Mouse (Mus musculus) brain, embryonic 14.5 days (tissue): ENCODE data around the gene Trim25. TPM values are rescaled to one million over a fixed set of nuclear protein-coding genes. Genes with fewer than 3 reads are reported as not detected.

Experiments used
- DNase-seq: peaks from one replicate; pipeline ENCODE4 v3.0.0-alpha.2; 2011; ENCODE audit warnings: low read depth
- CTCF ChIP-seq: fragments of 200-500 bp; IDR thresholded peaks from 2 replicates; pipeline ENCODE4 v1.5.1; 2012; ENCODE audit warnings: inconsistent platforms, mild to moderate bottlenecking, moderate library complexity, borderline replicate concordance; ENCODE audit not compliant: insufficient read depth, insufficient read length; ENCODE audit errors: extremely low read depth
- POLR2A ChIP-seq: fragments of 200-500 bp; IDR thresholded peaks from 2 replicates; pipeline ENCODE4 v1.6.1; 2012; ENCODE audit warnings: mild to moderate bottlenecking, inconsistent platforms, borderline replicate concordance; ENCODE audit not compliant: poor library complexity, insufficient read depth, insufficient read length, severe bottlenecking; ENCODE audit errors: extremely low read depth
- polyA plus RNA-seq: library from polyadenylated mRNA; depleted of rRNA; stranded (reverse); fragments of >200 nt; gene quantifications from 2 replicates; pipeline ENCODE4 v1.2.3, GENCODE M21; 2012

Trim25 gene
- polyA plus RNA-seq, 1 experiment: 3.2 TPM

GRCm38 (mm10) chr11:88998406-88998805 is 770 bp upstream of the Trim25 start:
- TF ChIP-seq CTCF: no peak
- no peak for TF ChIP-seq POLR2A
- DNase-seq: no peak

- no peak for TF ChIP-seq POLR2A
- no peak for DNase-seq
These were observed 749 bp downstream of the Trim25 start for GRCm38 (mm10) chr11:88999723-89000526.

- DNase-seq: no peak
- TF ChIP-seq POLR2A (no peak), CTCF (no peak)
These were observed 1.3 kb downstream of the Trim25 start for GRCm38 (mm10) chr11:89000527-89000819.

- no peak for DNase-seq
- TF ChIP-seq CTCF: no peak
- no peak for TF ChIP-seq POLR2A
These were observed 2.4 kb downstream of the Trim25 start for GRCm38 (mm10) chr11:89001569-89001968.

GRCm38 (mm10) chr11:89002068-89002467 is 2.9 kb downstream of the Trim25 start:
- no peak for DNase-seq
- TF ChIP-seq POLR2A (no peak), CTCF (no peak)

- DNase-seq: peak; percentile 38
- TF ChIP-seq POLR2A: no peak
- no peak for TF ChIP-seq CTCF
These were observed 3.4 kb downstream of the Trim25 start for GRCm38 (mm10) chr11:89002621-89003020.

- no peak for DNase-seq
- TF ChIP-seq CTCF: no peak
- no peak for TF ChIP-seq POLR2A
These were observed 3.9 kb downstream of the Trim25 start for GRCm38 (mm10) chr11:89003078-89003477.

- no peak for TF ChIP-seq POLR2A
- TF ChIP-seq CTCF: no peak
- DNase-seq: no peak
These were observed 4.5 kb downstream of the Trim25 start for GRCm38 (mm10) chr11:89003726-89004125.

GRCm38 (mm10) chr11:89005473-89005872 is 6.3 kb downstream of the Trim25 start:
- no peak for DNase-seq

GRCm38 (mm10) chr11:89006404-89006803 is 7.2 kb downstream of the Trim25 start:
- no peak for DNase-seq
- TF ChIP-seq CTCF (no peak), POLR2A (no peak)

More at GRCm38 (mm10) chr11:89005473-89005872, 6.3 kb downstream of the Trim25 start:
- no peak for TF ChIP-seq POLR2A

GRCm38 (mm10) chr11:89007582-89007981 is 8.4 kb downstream of the Trim25 start:
- no peak for TF ChIP-seq CTCF
- no peak for TF ChIP-seq POLR2A
- no peak for DNase-seq

- TF ChIP-seq CTCF (no peak), POLR2A (no peak)
- no peak for DNase-seq
These were observed 9.9 kb downstream of the Trim25 start for GRCm38 (mm10) chr11:89009066-89009465.
